Mouse (Mus musculus) adrenal gland, postnatal 4 days (tissue): ENCODE measurements around the gene Lima1. TPM values are rescaled to one million over a fixed set of nuclear protein-coding genes. Genes with fewer than 3 reads are reported as not detected.
A peak's percentile ranks its signal among the peaks of the same experiment; 100 is the strongest.

ENCODE experiments used
- DNase-seq, 2 experiments: peaks; one replicate each; pipeline ENCODE4 v3.0.0; 2021 to 2022; ENCODE audit warnings: low spot score in 2 of 2, mixed read lengths in 2 of 2
- total RNA-seq, 2 experiments: library from RNA; stranded (reverse); gene quantifications; 2 replicates each; pipeline ENCODE4 v1.2.3; 2021

The Lima1 gene
- total RNA-seq, 2 experiments from 2014 or later, result 51.0 to 51.9 TPM

DNA sequence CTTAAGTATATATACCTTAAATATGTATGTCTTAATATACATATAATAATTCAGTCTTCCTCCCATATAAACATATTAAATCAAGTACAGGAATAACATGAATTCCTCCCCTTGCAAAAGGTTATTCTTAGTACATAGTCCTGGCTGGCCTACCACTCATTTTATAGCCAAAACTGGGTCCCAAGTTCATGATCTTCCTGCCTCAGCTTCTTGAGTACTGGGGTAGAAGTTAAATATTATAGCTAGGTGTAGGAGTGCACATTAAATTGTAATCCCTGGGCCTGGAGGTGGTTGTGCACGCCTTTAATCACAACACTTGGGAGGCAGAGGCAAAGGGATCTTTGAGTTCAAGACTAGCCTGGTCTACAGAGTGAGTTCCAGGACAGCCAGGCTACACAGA is 106.5 kb downstream of the Lima1 start:
- no peak for DNase-seq

DNA sequence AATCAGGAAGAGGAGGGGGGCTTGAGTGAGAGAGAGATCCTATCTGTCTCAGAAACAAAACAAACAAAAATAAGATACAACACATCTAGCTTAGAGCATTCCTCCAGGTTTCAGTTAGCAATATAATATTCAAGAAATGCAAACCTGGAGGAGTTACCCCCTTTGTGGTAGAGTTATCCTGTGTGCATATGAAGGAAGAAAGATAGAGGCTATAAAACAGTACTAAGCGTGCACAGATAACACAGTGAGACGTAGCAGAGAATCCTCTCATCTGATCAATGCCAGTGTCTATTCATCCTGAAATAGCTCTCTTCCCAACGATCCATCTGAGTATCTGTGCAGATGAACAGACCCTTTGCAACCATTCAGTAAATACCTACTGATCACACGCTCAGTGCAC is 107.8 kb downstream of the Lima1 start:
- DNase-seq, result no peak

DNA sequence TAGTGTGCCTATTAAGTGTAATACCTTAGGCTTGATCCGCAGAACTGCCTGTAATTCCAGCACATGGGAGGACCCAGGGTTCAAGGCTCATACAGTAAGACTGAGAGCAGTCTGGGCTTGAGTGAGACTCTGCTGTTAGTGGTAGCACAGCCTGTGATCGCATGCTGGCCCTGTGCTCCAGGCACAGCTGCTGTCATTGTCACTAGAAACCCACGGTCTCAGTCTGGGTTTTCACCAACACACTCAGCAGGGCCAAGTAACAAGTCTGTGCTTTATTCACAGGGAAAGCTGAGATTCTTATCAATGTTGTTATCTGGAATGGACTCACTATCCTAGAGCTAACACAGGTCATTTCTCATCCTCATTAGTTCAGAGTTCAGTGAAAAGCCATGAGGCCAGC is 121.1 kb downstream of the Lima1 start:
- no peak for DNase-seq

DNA sequence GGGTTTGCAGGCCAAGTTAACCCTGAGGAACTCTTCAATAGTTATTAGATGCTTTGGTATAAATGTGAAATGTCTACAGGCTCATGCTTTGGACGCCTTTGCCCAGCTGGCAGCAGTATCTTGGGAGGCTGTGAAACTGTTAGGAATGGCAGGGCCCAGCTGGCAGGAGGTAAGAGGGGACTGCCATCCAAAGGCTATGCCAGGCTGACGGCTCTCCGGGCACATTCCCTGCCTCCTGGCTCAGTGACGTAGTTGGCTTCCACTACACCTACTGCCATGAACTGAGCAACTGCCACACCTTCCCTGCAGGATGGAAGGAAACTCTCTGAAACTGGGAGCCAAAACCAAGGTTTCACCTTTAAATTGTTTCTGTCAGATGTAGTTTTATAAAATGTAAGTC is 135.0 kb downstream of the Lima1 start:
- DNase-seq, result no peak

DNA sequence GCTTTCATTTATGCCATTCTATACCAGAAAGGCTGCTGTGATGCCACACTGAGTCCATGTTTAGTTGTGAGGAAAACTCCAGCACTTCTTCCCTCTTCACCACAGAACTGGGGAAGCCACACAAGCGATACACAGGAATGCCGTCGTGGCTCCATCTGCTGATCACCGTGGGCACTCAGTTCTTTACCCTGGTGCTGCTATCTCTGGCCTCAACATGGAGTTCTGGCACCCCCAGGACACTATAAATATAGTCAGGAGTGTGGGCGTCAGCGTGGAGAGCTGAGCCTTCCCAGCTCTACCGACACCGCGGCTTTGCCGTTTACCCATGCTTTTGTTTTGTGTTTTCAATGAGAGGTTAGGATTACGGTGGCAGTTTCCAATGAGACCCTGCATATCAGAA is 138.6 kb downstream of the Lima1 start:
- no peak for DNase-seq

DNA sequence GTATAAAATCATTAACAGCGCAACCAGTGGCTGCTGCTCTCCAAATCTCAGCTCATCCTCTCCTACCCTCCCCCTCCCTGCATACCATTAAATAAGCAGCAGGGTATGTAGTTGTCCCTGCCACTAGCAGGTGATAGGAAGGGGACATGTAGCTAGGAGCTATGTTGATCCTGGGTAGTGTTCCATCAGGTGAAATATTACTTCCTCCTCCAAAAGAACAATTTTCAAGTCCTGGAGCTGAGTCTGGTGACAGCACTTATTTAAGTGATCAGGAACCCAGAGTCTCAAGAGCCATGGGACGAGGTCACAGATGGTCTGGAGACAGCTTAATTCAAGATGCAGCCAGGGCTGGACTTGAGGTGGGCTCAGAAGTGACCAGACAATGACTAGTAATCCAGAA is 139.6 kb downstream of the Lima1 start:
- DNase-seq, result peak; percentile 100

DNA sequence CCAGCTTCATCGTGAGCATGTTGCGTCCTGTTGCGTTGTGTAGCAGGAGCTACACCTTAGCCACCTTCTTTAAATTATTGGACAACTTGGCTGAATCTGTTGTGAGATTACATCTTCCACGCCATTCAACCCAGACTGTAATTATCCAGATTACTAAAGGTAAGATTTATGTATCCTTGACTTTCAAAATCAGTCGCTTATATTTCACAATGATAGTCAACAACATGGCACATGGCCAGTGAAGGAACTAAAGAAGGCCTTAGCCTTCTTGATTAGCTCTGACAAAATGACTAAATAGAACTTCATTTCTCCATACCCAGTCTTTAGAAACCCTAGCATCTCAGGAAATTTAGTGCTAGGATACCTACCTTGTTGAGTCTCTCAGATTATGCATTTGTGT is 142.1 kb downstream of the Lima1 start:
- DNase-seq, result no peak

DNA sequence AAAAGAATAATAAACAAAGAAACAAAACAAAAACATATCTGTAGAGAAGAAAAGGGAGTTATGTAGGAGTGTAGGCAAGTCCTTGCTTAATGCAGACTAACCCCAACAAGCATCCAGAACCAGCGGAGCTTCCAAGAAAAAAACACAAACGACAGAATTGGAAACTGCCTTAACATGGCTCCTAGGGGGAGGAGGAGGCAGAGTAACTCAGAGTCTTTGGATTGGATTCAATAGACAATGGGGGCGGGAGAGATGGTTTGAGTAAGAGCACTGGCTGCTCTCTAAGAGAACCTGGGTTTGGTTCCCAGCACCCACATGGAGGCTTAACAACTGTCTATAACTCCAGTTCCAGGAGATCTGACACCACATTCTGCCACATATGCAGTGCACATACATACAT is 143.6 kb downstream of the Lima1 start:
- DNase-seq, result no peak

DNA sequence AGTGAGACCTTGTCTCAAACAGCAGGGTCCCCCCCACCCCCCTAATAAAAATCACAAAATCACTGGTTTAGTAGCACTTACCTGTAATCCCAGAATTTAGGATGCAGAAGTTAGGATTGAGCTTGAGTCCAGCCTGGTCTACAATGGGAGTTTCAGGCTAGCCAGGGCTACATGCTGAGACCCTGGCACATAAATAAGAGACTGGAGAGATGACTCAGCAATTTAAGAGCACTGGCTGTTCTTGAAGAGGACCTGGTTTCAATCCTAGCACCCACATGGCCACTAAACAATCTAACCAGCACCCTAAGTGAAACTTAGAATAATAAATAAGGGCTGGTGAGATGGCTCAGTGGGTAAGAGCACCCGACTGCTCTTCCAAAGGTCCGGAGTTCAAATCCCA is 144.1 kb downstream of the Lima1 start:
- no peak for DNase-seq

DNA sequence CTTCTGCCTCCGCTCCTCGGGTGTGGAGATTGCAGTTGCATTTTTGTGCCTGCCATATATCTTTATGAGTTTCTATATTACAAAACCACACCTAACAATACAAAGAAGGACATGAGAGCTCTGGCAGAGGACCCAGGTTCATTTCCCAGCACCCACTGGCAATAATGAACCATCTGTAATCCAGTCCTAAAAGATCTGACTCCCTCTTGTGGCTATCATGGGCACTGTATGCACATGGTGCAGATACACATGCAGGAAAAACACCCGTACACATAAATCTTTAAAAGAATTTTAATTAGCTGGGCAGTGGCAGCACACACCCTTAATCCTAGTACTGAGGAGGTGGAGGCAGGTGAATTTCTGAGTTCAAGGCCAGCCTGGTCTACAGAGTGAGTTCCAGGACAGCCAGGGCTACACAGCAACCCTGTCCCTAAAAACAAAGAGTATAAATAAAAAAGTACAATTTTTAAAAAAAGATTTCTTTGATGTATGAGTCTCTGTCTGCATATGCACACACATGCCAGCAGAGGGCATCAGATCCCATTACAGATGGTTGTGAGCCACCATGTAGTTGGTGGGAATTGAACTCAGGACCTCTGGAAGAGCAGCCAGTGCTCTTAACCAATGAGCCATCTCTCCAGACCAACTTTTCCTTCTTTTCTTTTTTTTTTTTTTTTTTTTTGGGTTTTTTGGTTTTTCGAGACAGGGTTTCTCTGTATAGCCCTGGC is 146.0 kb downstream of the Lima1 start:
- no peak for DNase-seq

Other genes with a start within 250 kb of the Lima1 start
- gene Racgap1, start 223.8 kb downstream of the Lima1 start, total RNA-seq, result 10 to 100 TPM; 49.9 to 55.4 TPM
- gene Asic1, start 205.1 kb downstream of the Lima1 start, total RNA-seq, result 1 to 10 TPM; 1.4 to 1.5 TPM
- gene Smarcd1, start 173.3 kb downstream of the Lima1 start, total RNA-seq, result 100 to 1,000 TPM in 1 of 2 experiments, 10 to 100 TPM in 1; 94.9 to 103 TPM
- gene Gm17349, start 170.0 kb downstream of the Lima1 start, total RNA-seq, result 10 to 100 TPM; 34.8 to 45.6 TPM
- gene Gpd1, start 157.9 kb downstream of the Lima1 start, total RNA-seq, result 100 to 1,000 TPM; 259 to 304 TPM
- 100 to 1,000 TPM; 171 to 192 TPM for gene Cox14, start 149.8 kb downstream of the Lima1 start, total RNA-seq
- 10 to 100 TPM; 54.3 to 57.0 TPM for gene Cers5, start 102.6 kb downstream of the Lima1 start, total RNA-seq
- gene Fam186a, start 91.6 kb upstream of the Lima1 start, total RNA-seq, result under 1 TPM; 0.14 TPM
- 10 to 100 TPM; 73.7 to 78.9 TPM for gene Larp4, start 94.6 kb upstream of the Lima1 start, total RNA-seq
- gene Dip2b, start 163.2 kb upstream of the Lima1 start, total RNA-seq, result 10 to 100 TPM; 32.2 to 33.0 TPM